ENCODE assay signal across 16 mouse cellular contexts in genomic region chr8:120566681-120567080, GRCm38 (mm10). TPM values are rescaled to one million over a fixed set of nuclear protein-coding genes. Genes with fewer than 3 reads are reported as not detected.
DNase-seq lines count a peak whose midpoint lies in the region; ATAC-seq and TF ChIP-seq lines count a peak whose summit lies in the region.
"Had no signal": no experiment of that assay in that cellular context is flagged by ENCODE, and none has a peak within 500 bp of the region (broad histone marks: within the 10 kb centered on the region; RNA-seq: fewer than 3 reads in every experiment).

No protein-coding gene starts in this region.

- H3K4me3 ChIP-seq in heart, embryonic 13.5 days = no peak overlapping the region
- no peak overlapping the region for H3K4me3 ChIP-seq in heart, embryonic 11.5 days (ENCODE audit: low read depth, low read length)
- H3K4me3 ChIP-seq in midbrain, embryonic 12.5 days = no peak overlapping the region
- H3K4me3 ChIP-seq in midbrain, postnatal 0 days (ENCODE audit: low read depth, low read length) = no peak overlapping the region
- no peak overlapping the region for H3K4me3 ChIP-seq in hindbrain, embryonic 13.5 days
- H3K4me3 ChIP-seq: embryonic facial prominence, embryonic 13.5 days; limb, embryonic 15.5 days had no signal

- no peak for TF ChIP-seq CTCF in midbrain, postnatal 0 days (IDR thresholded peaks at IDR 0.05)

- no peak overlapping the region for H3K27ac ChIP-seq in heart, embryonic 13.5 days (replicated peaks)
- H3K27ac ChIP-seq in heart, embryonic 11.5 days (ENCODE audit: low read depth, low read length) = no peak overlapping the region
- 0 out of 2 replicates have a peak overlapping the region, but pooled peaks have one; percentile 88 for H3K27ac ChIP-seq in midbrain, embryonic 12.5 days (replicated peaks)
- no peak overlapping the region for H3K27ac ChIP-seq in midbrain, postnatal 0 days (ENCODE audit: low read depth, low read length)
- peak overlapping the region; percentile 90 for H3K27ac ChIP-seq in hindbrain, embryonic 13.5 days
- H3K27ac ChIP-seq: embryonic facial prominence, embryonic 13.5 days; kidney, postnatal 0 days; limb, embryonic 15.5 days had no signal

- H3K36me3 ChIP-seq in heart, embryonic 13.5 days = peaks cover 69% of the 10 kb centered on the region
- H3K36me3 ChIP-seq in heart, embryonic 11.5 days (ENCODE audit: control insufficient read depth, insufficient read depth, low read length) = peaks cover 38% of the 10 kb centered on the region
- peaks cover 59% of the 10 kb centered on the region for H3K36me3 ChIP-seq in midbrain, embryonic 12.5 days
- peaks cover 43% of the 10 kb centered on the region for H3K36me3 ChIP-seq in midbrain, postnatal 0 days (ENCODE audit: insufficient read depth, low read length)
- peaks cover 49% of the 10 kb centered on the region for H3K36me3 ChIP-seq in hindbrain, embryonic 13.5 days

- peak overlapping the region; percentile 2; the same call in 1 of the 2 replicates for H3K9ac ChIP-seq in heart, embryonic 13.5 days
- no peak overlapping the region for H3K9ac ChIP-seq in heart, embryonic 11.5 days (ENCODE audit: low read depth, low read length)
- no peak overlapping the region for H3K9ac ChIP-seq in midbrain, embryonic 12.5 days (replicated peaks)
- H3K9ac ChIP-seq in midbrain, postnatal 0 days (replicated peaks; ENCODE audit: low read length, poor library complexity, severe bottlenecking) = no peak overlapping the region
- H3K9ac ChIP-seq in hindbrain, embryonic 13.5 days = no peak overlapping the region; the same call in 1 of the 2 replicates
- H3K9ac ChIP-seq: embryonic facial prominence, embryonic 13.5 days; limb, embryonic 15.5 days; liver, postnatal 0 days had no signal

- H3K4me2 ChIP-seq in heart, embryonic 13.5 days = no peak overlapping the region
- no peak overlapping the region for H3K4me2 ChIP-seq in heart, embryonic 11.5 days
- H3K4me2 ChIP-seq in midbrain, embryonic 12.5 days (replicated peaks) = no peak overlapping the region
- H3K4me2 ChIP-seq in midbrain, postnatal 0 days (ENCODE audit: low read depth, low read length, poor library complexity, severe bottlenecking) = no peak overlapping the region
- H3K4me2 ChIP-seq in hindbrain, embryonic 13.5 days = no peak overlapping the region
- H3K4me2 ChIP-seq: embryonic facial prominence, embryonic 13.5 days; limb, embryonic 15.5 days; midbrain, embryonic 11.5 days had no signal

- DNase-seq in midbrain, postnatal 0 days (ENCODE audit: low spot score) = no peak
- peak; percentile 67 to 79 for DNase-seq in cerebellum, postnatal 25 days
- DNase-seq in gastrocnemius, postnatal 36 days = no peak
- DNase-seq: adrenal gland, adult 2 months; heart, postnatal 4 days; liver, postnatal 0 days; thymus, postnatal 36 days had no signal

- ATAC-seq in heart, embryonic 13.5 days (ENCODE audit: extremely low read depth, insufficient number of reproducible peaks, low FRiP score, low TSS enrichment) = no peak
- no peak for ATAC-seq in heart, embryonic 11.5 days (replicated peaks; ENCODE audit: insufficient number of reproducible peaks, low FRiP score, low TSS enrichment)
- ATAC-seq in midbrain, embryonic 12.5 days (ENCODE audit: low FRiP score, low read depth) = no peak
- ATAC-seq in midbrain, postnatal 0 days (ENCODE audit: low FRiP score) = no peak
- ATAC-seq in hindbrain, embryonic 13.5 days (ENCODE audit: low FRiP score) = no peak
- ATAC-seq: intestine, postnatal 0 days; liver, postnatal 0 days had no signal

- H3K9me3 ChIP-seq in heart, embryonic 13.5 days = no peaks in the 10 kb centered on the region
- no peaks in the 10 kb centered on the region for H3K9me3 ChIP-seq in heart, embryonic 11.5 days (replicated peaks; ENCODE audit: control insufficient read depth, low read length)
- no peaks in the 10 kb centered on the region for H3K9me3 ChIP-seq in midbrain, embryonic 12.5 days
- H3K9me3 ChIP-seq in midbrain, postnatal 0 days (ENCODE audit: low read length) = no peaks in the 10 kb centered on the region
- H3K9me3 ChIP-seq in hindbrain, embryonic 13.5 days = no peaks in the 10 kb centered on the region
- H3K9me3 ChIP-seq: embryonic facial prominence, embryonic 13.5 days; limb, embryonic 15.5 days had no signal

- intact Hi-C loops in gastrocnemius, postnatal 36 days (cut with DNase I) = no loop called here

- no peaks in the 10 kb centered on the region for H3K27me3 ChIP-seq in heart, embryonic 13.5 days (replicated peaks)
- H3K27me3 ChIP-seq in heart, embryonic 11.5 days (ENCODE audit: control insufficient read depth, insufficient read depth, low read length) = no peaks in the 10 kb centered on the region
- no peaks in the 10 kb centered on the region; the same call in 1 of the 2 replicates for H3K27me3 ChIP-seq in midbrain, embryonic 12.5 days
- no peaks in the 10 kb centered on the region for H3K27me3 ChIP-seq in midbrain, postnatal 0 days (ENCODE audit: insufficient read depth, low read length)
- H3K27me3 ChIP-seq in hindbrain, embryonic 13.5 days = no peaks in the 10 kb centered on the region
- H3K27me3 ChIP-seq: embryonic facial prominence, embryonic 13.5 days; limb, embryonic 15.5 days had no signal

- peaks cover 66% of the 10 kb centered on the region for H3K4me1 ChIP-seq in heart, embryonic 13.5 days
- H3K4me1 ChIP-seq in heart, embryonic 11.5 days (ENCODE audit: control insufficient read depth, insufficient read depth, low read length) = peaks cover 55% of the 10 kb centered on the region
- H3K4me1 ChIP-seq in midbrain, embryonic 12.5 days = peaks cover 55% of the 10 kb centered on the region
- H3K4me1 ChIP-seq in midbrain, postnatal 0 days (ENCODE audit: insufficient read depth, low read length) = peaks cover 21% of the 10 kb centered on the region
- peaks cover 65% of the 10 kb centered on the region for H3K4me1 ChIP-seq in hindbrain, embryonic 13.5 days (replicated peaks)

- 88% methylated on average over 8 of the region's 8 CpGs for WGBS in heart, embryonic 13.5 days
- 96% methylated on average over 8 of the region's 8 CpGs for WGBS in heart, embryonic 11.5 days (ENCODE audit: insufficient replicate concordance)
- WGBS in midbrain, embryonic 12.5 days = 93% methylated on average over 8 of the region's 8 CpGs
- WGBS in midbrain, postnatal 0 days = 77% methylated on average over 8 of the region's 8 CpGs
- WGBS in hindbrain, embryonic 13.5 days = 74% methylated on average over 8 of the region's 8 CpGs

RNA-seq across cellular contexts. Expression of gene Gins2, which starts 22.4 kb away (rescaled TPM):
- polyA plus RNA-seq in heart, embryonic 13.5 days (2015; fragmentation: Nextera tagmentation; extraction: Ambion mirVana) = 79.8 and 80.4 TPM in 2 replicates
- polyA plus RNA-seq in heart, embryonic 11.5 days (2014; fragmentation: Nextera tagmentation; extraction: Ambion mirVana) = 81.8 and 82.7 TPM in 2 replicates
- 73.7 and 84.8 TPM in 2 replicates for polyA plus RNA-seq in midbrain, embryonic 12.5 days (2016; fragmentation: Nextera tagmentation; extraction: Ambion mirVana)
- 5.8 and 18.1 TPM in 2 replicates for total RNA-seq in midbrain, postnatal 0 days (2014; rRNA removed)
- polyA plus RNA-seq in midbrain, postnatal 0 days (2015; fragmentation: Nextera tagmentation; extraction: Ambion mirVana) = 8.4 and 11.3 TPM in 2 replicates
- 23.1 and 24.5 TPM in 2 replicates for polyA plus RNA-seq in hindbrain, embryonic 13.5 days (2015; fragmentation: Nextera tagmentation; extraction: Ambion mirVana)
- under 1 TPM; 0.66 to 0.94 TPM for total RNA-seq in gastrocnemius, postnatal 36 days (2021)

Comparison
In these comparisons a context has a peak if more than half of its experiments do, and no peak if none do; other contexts are left out.
1. H3K27ac ChIP-seq: peak in midbrain, embryonic 12.5 days (single experiment) and hindbrain, embryonic 13.5 days (single experiment); none in heart, embryonic 13.5 days (single experiment), heart, embryonic 11.5 days (single experiment) and midbrain, postnatal 0 days (single experiment).
2. DNase-seq: peak in cerebellum, postnatal 25 days (2 of 2); none in midbrain, postnatal 0 days (single experiment) and gastrocnemius, postnatal 36 days (0 of 2).